Mouse (Mus musculus) telencephalon, adult 2 months (tissue): Measurements from ENCODE around the gene Tnks2.
A peak's percentile ranks its signal among the peaks of the same experiment; 100 is the strongest.

ENCODE experiments used
- DNase-seq: peaks from one replicate; pipeline ENCODE4 v3.0.0-alpha.2; 2011; ENCODE audit warnings: low read depth, low spot score

Tnks2 gene

GRCm38 (mm10) chr19:36896791-36897569 lies 62.9 kb downstream of the Tnks2 start:
- DNase-seq: no peak

GRCm38 (mm10) chr19:36897778-36898177 lies 63.7 kb downstream of the Tnks2 start:
- DNase-seq: no peak

GRCm38 (mm10) chr19:36903377-36903776 lies 69.3 kb downstream of the Tnks2 start:
- DNase-seq: no peak

GRCm38 (mm10) chr19:36904211-36905007 lies 70.4 kb downstream of the Tnks2 start:
- DNase-seq: no peak

- DNase-seq: no peak
These were observed 75.1 kb downstream of the Tnks2 start for GRCm38 (mm10) chr19:36909150-36909549.

- no peak for DNase-seq
These were observed 75.8 kb downstream of the Tnks2 start for GRCm38 (mm10) chr19:36909676-36910292.

- DNase-seq: peak; percentile 68
These were observed 76.5 kb downstream of the Tnks2 start for GRCm38 (mm10) chr19:36910424-36911045.

GRCm38 (mm10) chr19:36913064-36913463 lies 79.0 kb downstream of the Tnks2 start:
- DNase-seq: no peak

GRCm38 (mm10) chr19:36916206-36916605 lies 82.2 kb downstream of the Tnks2 start:
- DNase-seq: no peak

GRCm38 (mm10) chr19:36916876-36917389 lies 82.9 kb downstream of the Tnks2 start:
- no peak for DNase-seq

- DNase-seq: peak; percentile 74
These were observed 84.6 kb downstream of the Tnks2 start for GRCm38 (mm10) chr19:36918441-36919301.

- no peak for DNase-seq
These were observed 85.4 kb downstream of the Tnks2 start, which contains the start of gene Fgfbp3 for GRCm38 (mm10) chr19:36919466-36919865. Fgfbp3 (minus strand) TSS chr19:36919615.

- no peak for DNase-seq
These were observed 88.0 kb downstream of the Tnks2 start for GRCm38 (mm10) chr19:36922015-36922414.

GRCm38 (mm10) chr19:36922936-36923335 lies 88.9 kb downstream of the Tnks2 start:
- no peak for DNase-seq

GRCm38 (mm10) chr19:36925671-36926552 lies 91.9 kb downstream of the Tnks2 start, which contains the start of gene Btaf1:
Btaf1 (plus strand) TSS chr19:36926079.
- peak; percentile 87 for DNase-seq

GRCm38 (mm10) chr19:36926553-36927236 lies 92.7 kb downstream of the Tnks2 start:
- DNase-seq: no peak

- no peak for DNase-seq
These were observed 93.8 kb downstream of the Tnks2 start for GRCm38 (mm10) chr19:36927800-36928361.

- DNase-seq: no peak
These were observed 95.8 kb downstream of the Tnks2 start for GRCm38 (mm10) chr19:36929816-36930215.

- DNase-seq: no peak
These were observed 98.1 kb downstream of the Tnks2 start for GRCm38 (mm10) chr19:36932097-36932496.
